Mouse (Mus musculus) small intestine, adult 2 months (tissue): ENCODE results near the gene Tcaf1.

Source experiments
- CTCF ChIP-seq: fragments of 200-500 bp; IDR thresholded peaks from 2 replicates; pipeline ENCODE4 v1.5.1; 2012; ENCODE audit warnings: low read depth, mild to moderate bottlenecking, control low read depth, inconsistent platforms, low read length, moderate library complexity, mixed read lengths; ENCODE audit not compliant: insufficient replicate concordance, insufficient read length; ENCODE audit errors: extremely low read depth
- POLR2A ChIP-seq: fragments of 200-500 bp; IDR thresholded peaks from 2 replicates; pipeline ENCODE4 v1.6.1; 2012; ENCODE audit warnings: low read depth, mild to moderate bottlenecking, control low read depth, inconsistent platforms, low read length, moderate library complexity

DNA sequence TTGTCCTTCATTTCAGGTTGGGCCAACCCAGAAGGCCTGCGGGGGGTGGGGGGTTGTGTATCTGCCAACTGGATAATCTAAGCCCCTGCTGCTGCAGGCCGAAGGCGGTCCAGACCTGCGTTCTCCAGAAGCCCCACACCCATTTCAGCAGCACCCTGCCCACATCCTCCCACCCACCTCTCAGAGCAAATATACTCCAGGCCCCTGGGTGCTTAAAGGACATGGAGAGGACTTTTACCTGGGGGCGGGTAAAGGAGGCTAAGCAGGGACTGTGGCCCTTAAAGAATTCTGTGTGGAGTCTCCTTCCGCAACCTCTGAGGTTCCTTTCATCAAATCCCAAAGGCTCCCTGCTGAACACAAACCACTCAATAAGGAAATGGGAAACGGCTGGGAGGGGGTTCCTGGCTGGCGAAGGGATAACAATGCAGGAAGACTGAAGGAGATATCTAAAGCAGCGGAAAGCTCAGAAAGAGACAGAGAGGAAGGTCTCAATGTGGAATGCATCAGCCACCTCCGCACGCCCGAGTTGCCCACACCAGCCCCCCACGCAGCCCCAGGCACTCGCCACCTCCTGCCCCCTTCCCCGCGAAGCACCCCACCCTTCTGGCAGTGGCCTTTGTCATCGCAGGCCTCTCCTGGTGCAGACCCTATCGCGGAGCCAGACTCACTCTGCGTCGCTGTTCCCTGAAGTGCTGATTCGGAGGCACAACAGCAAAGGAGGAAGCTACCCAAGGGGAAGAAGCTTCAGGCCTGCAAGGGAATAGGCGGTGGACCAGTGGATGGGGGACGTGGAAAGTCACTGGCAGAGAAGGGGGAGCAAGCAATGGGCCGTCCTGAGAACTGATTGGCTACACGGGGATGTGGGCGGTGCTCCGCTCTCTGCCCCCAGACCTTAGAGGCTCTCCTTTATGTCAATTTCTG lies at the start of gene Tcaf1:
- TF ChIP-seq CTCF (no peak), POLR2A (no peak)
